Mouse (Mus musculus) brain, embryonic 18.5 days (tissue): ENCODE measurements at regions not wholly inside any gene's neighbourhood (a gene's known extent, or its start where the extent isn't known, plus 50 kb on each side); places are given as distances from the start of the nearest gene placed in this dataset.

ENCODE experiments used
- DNase-seq: peaks from one replicate; pipeline ENCODE4 v3.0.0-alpha.2; 2012; ENCODE audit warnings: low read depth, low spot score

DNA sequence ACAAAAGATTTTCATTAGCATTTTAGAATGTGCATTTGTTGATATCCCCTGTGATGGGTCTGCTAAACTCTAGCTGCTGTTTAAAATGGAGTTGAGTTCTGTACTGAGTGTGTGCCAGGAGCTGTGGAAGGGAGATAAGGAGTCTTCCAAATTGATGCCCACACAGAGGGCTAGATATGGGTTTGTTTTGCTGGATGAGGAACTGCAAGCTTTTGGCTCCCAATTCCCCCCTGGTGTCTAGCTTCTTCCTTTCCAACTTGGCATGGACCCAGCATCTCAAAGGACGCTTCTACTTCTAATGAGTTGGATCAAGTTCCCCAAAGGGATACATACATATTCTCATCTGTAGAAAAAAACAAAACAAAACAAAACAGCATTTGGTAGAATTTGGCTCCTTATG is 577.0 kb upstream of the Large1 start:
- DNase-seq: peak; percentile 55

DNA sequence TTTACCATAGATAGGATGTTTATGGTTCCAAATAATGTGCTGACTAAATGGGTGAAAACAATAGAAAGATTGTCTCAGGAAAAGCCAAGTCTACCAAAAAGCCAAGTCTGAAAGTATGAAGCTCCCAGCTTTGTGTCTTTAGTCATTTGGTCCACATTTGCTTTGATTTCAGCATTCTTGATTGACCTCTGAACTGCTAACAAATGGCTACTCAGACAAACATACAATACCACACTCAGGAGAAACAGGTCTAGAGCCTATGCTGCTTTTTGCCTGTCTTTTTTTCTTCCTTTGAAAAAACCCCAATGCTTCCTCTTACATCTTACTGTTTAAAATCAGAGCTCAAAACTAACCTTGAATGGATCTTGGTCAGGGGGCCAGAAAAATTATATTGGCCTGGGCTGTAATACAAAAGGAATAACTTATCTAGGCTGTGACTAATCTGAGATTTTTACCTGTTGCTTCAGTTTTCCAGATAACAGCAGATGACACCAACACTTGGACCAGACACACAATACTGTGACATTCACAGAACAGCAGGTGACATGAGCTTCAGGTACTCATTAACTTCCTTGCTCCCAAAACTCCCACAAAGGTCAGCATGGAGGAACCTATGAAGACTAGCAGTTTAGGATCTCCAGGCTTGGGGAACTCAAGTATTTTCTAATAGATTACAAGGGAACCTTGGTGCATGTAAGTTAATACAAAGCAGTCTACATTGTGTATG is 572.3 kb upstream of the Large1 start:
- no peak for DNase-seq

GRCm38 (mm10) chr8:73923181-73923580 is 569.8 kb upstream of the Large1 start:
- DNase-seq: no peak

- DNase-seq: no peak
Observed at GRCm38 (mm10) chr8:73921158-73921557, 567.8 kb upstream of the Large1 start.

- DNase-seq: no peak
Observed at GRCm38 (mm10) chr8:73920564-73920963, 567.2 kb upstream of the Large1 start.

DNA sequence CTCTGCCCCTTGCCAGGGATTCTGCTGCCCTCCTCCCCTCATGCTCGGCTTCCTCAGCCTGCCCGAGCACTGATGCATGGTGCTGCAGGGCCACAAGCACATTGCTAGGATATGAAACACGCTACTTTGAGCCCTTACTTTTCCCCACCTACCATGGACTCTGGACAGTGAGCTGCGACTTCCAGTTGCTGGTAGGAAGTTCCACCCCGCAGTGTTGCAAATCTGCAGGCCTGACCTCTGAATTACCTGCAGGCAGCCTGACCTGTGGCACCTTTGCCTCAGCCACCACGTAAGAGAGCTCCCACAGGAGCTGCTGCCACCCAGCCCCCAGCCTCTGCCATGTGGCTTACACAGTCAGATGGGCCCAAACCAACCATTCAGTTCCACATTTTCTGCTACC is 551.7 kb upstream of the Large1 start:
- DNase-seq: no peak

DNA sequence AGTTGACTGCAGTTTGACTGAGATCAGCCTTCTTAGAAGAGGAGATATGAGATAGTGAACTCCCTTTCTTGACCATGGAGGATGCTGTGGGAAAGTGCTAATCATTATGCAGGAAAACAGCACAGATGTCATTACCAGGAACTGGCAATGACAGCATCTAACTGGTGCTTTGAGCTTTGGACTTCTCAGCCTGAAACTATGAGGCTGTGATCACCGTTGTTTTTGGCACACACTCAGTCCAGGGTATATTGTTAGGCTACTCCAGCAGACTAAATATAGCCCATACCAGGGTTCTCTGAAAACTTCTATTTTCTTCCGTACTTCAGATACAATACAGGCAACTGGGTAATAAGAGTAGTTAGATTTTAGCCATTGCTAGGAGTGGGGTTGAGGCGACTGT is 550.5 kb upstream of the Large1 start:
- DNase-seq: no peak

- no peak for DNase-seq
Observed at GRCm38 (mm10) chr8:73885976-73886375, 532.6 kb upstream of the Large1 start.

GRCm38 (mm10) chr8:73881606-73882005 is 528.3 kb upstream of the Large1 start:
- no peak for DNase-seq
